Mouse (Mus musculus): ENCODE measurements at regions not wholly inside any gene's neighbourhood (a gene's known extent, or its start where the extent isn't known, plus 50 kb on each side); places are given as distances from the start of the nearest gene placed in this dataset.

DNA sequence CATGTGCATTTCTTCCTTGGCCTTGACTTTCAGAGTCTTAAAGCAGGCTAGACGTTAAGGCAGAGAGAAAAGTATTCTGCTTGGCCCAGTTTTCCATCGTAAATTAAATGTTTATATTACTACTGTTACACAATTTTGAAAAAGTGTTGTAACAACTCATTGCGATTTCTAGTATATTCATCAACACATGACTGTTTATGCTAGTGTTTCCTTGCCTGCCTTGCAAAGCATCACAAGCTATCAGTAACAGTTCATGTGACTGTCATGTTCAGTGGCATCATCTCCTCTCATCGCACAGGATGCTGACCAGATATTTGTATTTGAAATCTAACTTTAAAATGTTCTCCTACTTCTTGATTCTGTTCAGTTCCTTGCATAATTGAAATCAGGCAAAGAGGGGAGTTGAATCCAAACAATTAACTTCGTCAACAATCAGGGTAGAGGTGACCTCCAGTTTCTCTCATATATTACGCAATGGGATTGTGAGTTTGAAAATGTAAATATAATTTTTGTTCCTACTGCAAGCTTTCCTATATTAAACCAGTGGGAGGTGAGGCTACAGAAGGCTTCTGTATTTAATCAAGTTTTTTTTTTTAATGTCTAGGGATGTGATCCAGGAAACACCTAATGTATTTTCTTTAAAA is 615.0 kb downstream of the Robo2 start:
- TF ChIP-seq TAL1 (IDR thresholded peaks at IDR 0.05; ENCODE audit: low read length) (no peak), GATA1 (IDR thresholded peaks at IDR 0.05; ENCODE audit: low read length) (no peak)
